Mouse (Mus musculus) midbrain, embryonic 11.5 days (tissue): Measurements from ENCODE around the gene Gm17428. TPM values are rescaled to one million over a fixed set of nuclear protein-coding genes. Genes with fewer than 3 reads are reported as not detected.

ENCODE experiments used
- ATAC-seq: fragments of 200-750 bp; cut with Nextera tagmentation; 2 replicates; pipeline ENCODE4 v1.8.0; 2017; ENCODE audit warnings: moderate TSS enrichment, moderate library complexity; ENCODE audit not compliant: low FRiP score
- DNase-seq: peaks from one replicate; pipeline ENCODE4 v3.0.0; 2015; ENCODE audit warnings: low spot score; ENCODE audit errors: missing footprints
- H3K27ac ChIP-seq: fragments of 300-500 bp; sonication (generic); 2 replicates; pipeline ENCODE4 v1.5.1; 2014; ENCODE audit warnings: low read depth, low read length
- H3K27me3 ChIP-seq: fragments of 300-500 bp; sonication (generic); 2 replicates; pipeline ENCODE4 v1.6.1; 2014; ENCODE audit warnings: mild to moderate bottlenecking, low read length, moderate library complexity, mixed read lengths; ENCODE audit not compliant: control insufficient read depth, insufficient read depth
- H3K36me3 ChIP-seq: fragments of 300-500 bp; sonication (generic); 2 replicates; pipeline ENCODE4 v1.6.1; 2014; ENCODE audit warnings: mild to moderate bottlenecking, low read length, moderate library complexity, mixed read lengths; ENCODE audit not compliant: control insufficient read depth, insufficient read depth
- H3K4me1 ChIP-seq: fragments of 300-500 bp; sonication (generic); 2 replicates; pipeline ENCODE4 v1.6.1; 2014; ENCODE audit warnings: low read length; ENCODE audit not compliant: control insufficient read depth, insufficient read depth
- H3K4me2 ChIP-seq: fragments of 300-500 bp; sonication (generic); 2 replicates; pipeline ENCODE4 v1.6.1; 2014; ENCODE audit warnings: mild to moderate bottlenecking, moderate library complexity
- H3K4me3 ChIP-seq: fragments of 300-500 bp; sonication (generic); 2 replicates; pipeline ENCODE4 v1.5.1; 2014; ENCODE audit warnings: low read depth, low read length
- H3K9ac ChIP-seq: fragments of 300-500 bp; sonication (generic); 2 replicates; pipeline ENCODE4 v1.6.1; 2014; ENCODE audit warnings: low read length
- H3K9me3 ChIP-seq: fragments of 300-500 bp; sonication (generic); 2 replicates; pipeline ENCODE4 v1.6.1; 2016; ENCODE audit warnings: low read length; ENCODE audit not compliant: control insufficient read depth
- WGBS: fragments of 180-500 bp; shearing (Covaris S2); extraction: QIAGEN DNeasy Blood & Tissue Kit; methylation state at CpG from one replicate; pipeline ENCODE4 v1.1.7; 2014; 5-methylcytosine and 5-hydroxymethylcytosine counted together
- polyA plus RNA-seq: library from polyadenylated mRNA; unstranded; fragments of >200 nt; fragmentation: Nextera tagmentation; extraction: Ambion mirVana; gene quantifications from 2 replicates; pipeline ENCODE4 v1.2.1, GENCODE M21; 2014

The Gm17428 gene
- polyA plus RNA-seq: not detected in 2 replicates

GRCm38 (mm10) chr14:54976633-54977032 is at the start of gene Gm17428:
Gene Gm17428, plus strand, starts transcription at chr14:54976933.
- ATAC-seq (no peak), DNase-seq (no peak)
- Histone ChIP-seq H3K4me1 (peaks cover 8% of the 10 kb centered on the region), H3K9ac (no peak within 1 kb of the TSS), H3K4me2 (no peak within 1 kb of the TSS), H3K27ac (no peak within 1 kb of the TSS), H3K36me3 (no peaks in the 10 kb centered on the region), H3K9me3 (no peaks in the 10 kb centered on the region), H3K4me3 (no peak within 1 kb of the TSS), H3K27me3 (no peaks in the 10 kb centered on the region)
- WGBS: 76% methylated on average over 1 of the region's 1 CpGs

- 11% methylated on average over 7 of the region's 7 CpGs for WGBS
- Histone ChIP-seq H3K9ac (peak overlapping the region; percentile 97), H3K4me2 (peak overlapping the region; percentile 95), H3K9me3 (no peaks in the 10 kb centered on the region), H3K27me3 (no peaks in the 10 kb centered on the region), H3K4me3 (peak overlapping the region; percentile 52), H3K27ac (peak overlapping the region; percentile 98), H3K4me1 (peaks cover 34% of the 10 kb centered on the region), H3K36me3 (no peaks in the 10 kb centered on the region)
- peak; percentile 91 for DNase-seq
- ATAC-seq: no peak
Measured at GRCm38 (mm10) chr14:54927296-54927695, 49.4 kb upstream of the Gm17428 start.

GRCm38 (mm10) chr14:54929801-54930200 is 46.9 kb upstream of the Gm17428 start:
- no peaks in the 10 kb centered on the region for H3K27me3 ChIP-seq
- ATAC-seq (no peak), DNase-seq (no peak)
- peaks cover 22% of the 10 kb centered on the region for H3K4me1 ChIP-seq
- H3K9ac ChIP-seq: no peak overlapping the region
- H3K9me3 ChIP-seq: no peaks in the 10 kb centered on the region
- H3K4me2 ChIP-seq: no peak overlapping the region
- no peak overlapping the region for H3K27ac ChIP-seq
- no peak overlapping the region for H3K4me3 ChIP-seq
- 85% methylated on average over 5 of the region's 5 CpGs for WGBS
- H3K36me3 ChIP-seq: no peaks in the 10 kb centered on the region

GRCm38 (mm10) chr14:54930431-54930830 is 46.3 kb upstream of the Gm17428 start:
- no peak overlapping the region for H3K4me2 ChIP-seq
- H3K9me3 ChIP-seq: no peaks in the 10 kb centered on the region
- H3K4me1 ChIP-seq: peaks cover 16% of the 10 kb centered on the region
- no peak overlapping the region for H3K4me3 ChIP-seq
- ATAC-seq (no peak), DNase-seq (no peak)
- no peak overlapping the region for H3K9ac ChIP-seq
- no peak overlapping the region for H3K27ac ChIP-seq
- 8% methylated on average over 2 of the region's 2 CpGs for whole genome bisulfite sequencing
- H3K27me3 ChIP-seq: no peaks in the 10 kb centered on the region
- no peaks in the 10 kb centered on the region for H3K36me3 ChIP-seq

DNA sequence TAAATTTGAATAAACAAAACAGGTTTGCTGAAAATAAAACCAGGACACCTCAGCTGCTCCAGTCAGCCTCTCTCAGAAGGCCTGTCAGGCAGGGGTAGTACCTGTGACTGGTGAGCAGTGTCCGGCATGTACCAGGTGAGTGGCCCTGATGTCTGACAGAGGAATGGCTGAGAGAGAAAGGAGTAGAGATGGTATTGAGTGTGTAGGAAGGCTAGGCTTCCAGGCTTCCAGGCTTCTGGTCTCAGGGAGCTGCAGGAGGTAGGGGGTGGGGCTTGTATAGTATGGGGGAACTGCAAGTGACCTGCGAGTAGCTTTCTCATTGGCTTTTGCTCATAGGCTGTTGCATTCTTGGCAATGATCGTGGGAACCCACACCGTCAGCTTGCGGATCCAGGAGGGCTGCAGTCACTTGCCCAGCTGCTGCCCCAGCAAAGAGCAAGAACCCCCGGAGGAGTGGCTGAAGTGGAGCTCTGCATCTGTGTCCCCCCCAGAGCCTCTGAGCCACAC is 44.0 kb upstream of the Gm17428 start, which contains the start of gene Il25:
Gene Il25, plus strand, starts transcription at position 51 of the 506 bp plus-strand sequence.
- no peak within 1 kb of the TSS for H3K9ac ChIP-seq
- no peak within 1 kb of the TSS for H3K4me3 ChIP-seq
- H3K27ac ChIP-seq: no peak within 1 kb of the TSS
- 40% methylated on average over 6 of the region's 6 CpGs for WGBS
- H3K36me3 ChIP-seq: no peaks in the 10 kb centered on the region
- H3K4me1 ChIP-seq: peaks cover under 1% of the 10 kb centered on the region; the same call in 1 of the 2 replicates
- H3K27me3 ChIP-seq: no peaks in the 10 kb centered on the region
- DNase-seq (no peak), ATAC-seq (no peak)
- no peaks in the 10 kb centered on the region for H3K9me3 ChIP-seq
- no peak within 1 kb of the TSS for H3K4me2 ChIP-seq

DNA sequence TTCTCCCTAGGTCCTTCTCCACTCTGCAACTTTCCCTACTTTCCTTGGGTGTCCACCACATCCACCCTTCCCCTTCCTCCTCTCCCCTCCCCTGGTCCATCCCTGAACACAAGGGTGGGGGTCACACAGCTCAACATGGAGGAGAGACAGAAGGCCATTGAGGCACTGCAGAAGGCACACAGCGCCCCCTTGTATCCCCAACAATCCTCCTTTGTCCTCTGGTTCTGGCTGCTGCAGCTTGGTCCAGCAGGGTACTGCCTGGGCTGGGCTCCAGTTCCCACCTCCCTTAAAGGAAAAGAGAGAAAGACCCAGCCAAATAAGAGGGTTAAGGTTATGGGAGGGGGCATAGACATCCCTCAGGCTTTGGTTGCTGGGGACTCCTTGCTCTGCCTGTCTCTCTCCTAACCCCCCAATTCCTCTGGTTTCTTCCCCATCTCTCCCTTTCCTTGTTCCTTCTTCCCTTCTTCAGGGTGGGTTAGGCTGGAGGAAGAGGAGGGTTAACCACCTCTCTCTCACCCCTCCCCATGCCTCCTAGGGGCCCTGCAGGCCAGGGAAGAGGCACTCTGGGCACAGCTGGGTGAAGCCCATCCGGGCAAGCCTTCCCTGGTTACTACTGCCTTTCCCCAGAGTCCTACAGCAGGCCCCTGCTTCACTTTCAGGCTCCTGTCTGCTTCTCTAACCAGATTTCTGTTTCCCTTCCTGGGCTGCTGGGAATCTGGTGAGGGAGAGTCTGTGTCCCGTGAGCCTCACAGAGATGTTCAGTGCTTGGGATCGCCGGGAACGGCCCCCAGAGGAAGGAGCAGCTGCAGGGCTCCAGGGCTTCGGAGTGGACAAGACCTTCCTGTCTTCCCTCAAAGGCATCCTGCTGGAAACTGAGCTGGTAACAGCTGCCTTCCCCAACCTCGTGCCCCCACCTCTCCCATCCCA is 40.6 kb upstream of the Gm17428 start, which contains the start of gene Cmtm5:
Gene Cmtm5, plus strand, starts transcription at position 358 of the 927 bp plus-strand sequence.
- no peak for DNase-seq
- H3K4me2 ChIP-seq: no peak within 1 kb of the TSS

GRCm38 (mm10) chr14:54936831-54937160 is 39.9 kb upstream of the Gm17428 start:
- H3K9me3 ChIP-seq: no peaks in the 10 kb centered on the region
- no peak for ATAC-seq
- no peaks in the 10 kb centered on the region; the same call in 1 of the 2 replicates for H3K4me1 ChIP-seq
- no peak overlapping the region for H3K27ac ChIP-seq
- H3K36me3 ChIP-seq: no peaks in the 10 kb centered on the region
- DNase-seq: no peak
- no peak overlapping the region for H3K4me3 ChIP-seq
- 64% methylated on average over 6 of the region's 6 CpGs for WGBS
- 0 out of 2 replicates have a peak overlapping the region, but pooled peaks have one; percentile 34 for H3K9ac ChIP-seq
- H3K4me2 ChIP-seq: no peak overlapping the region
- no peaks in the 10 kb centered on the region for H3K27me3 ChIP-seq

More for the DNA sequence above, 40.6 kb upstream of the Gm17428 start, which contains the start of gene Cmtm5:
- H3K4me1 ChIP-seq: no peaks in the 10 kb centered on the region; the same call in 1 of the 2 replicates
- H3K27me3 ChIP-seq: no peaks in the 10 kb centered on the region
- no peaks in the 10 kb centered on the region for H3K36me3 ChIP-seq
- WGBS: 50% methylated on average over 8 of the region's 8 CpGs
- ATAC-seq: 0 out of 2 replicates have a peak, but pooled peaks have one; percentile 7
- H3K9ac ChIP-seq: 0 out of 2 replicates have a peak within 1 kb of the TSS, but pooled peaks have one; percentile 34
- H3K4me3 ChIP-seq: no peak within 1 kb of the TSS
- no peak within 1 kb of the TSS for H3K27ac ChIP-seq
- no peaks in the 10 kb centered on the region for H3K9me3 ChIP-seq

- H3K27ac ChIP-seq: no peak overlapping the region
- no peaks in the 10 kb centered on the region for H3K27me3 ChIP-seq
- DNase-seq: no peak
- no peak for ATAC-seq
- no peak overlapping the region for H3K9ac ChIP-seq
- no peaks in the 10 kb centered on the region; the same call in 1 of the 2 replicates for H3K4me1 ChIP-seq
- H3K4me2 ChIP-seq: no peak overlapping the region
- no peaks in the 10 kb centered on the region for H3K9me3 ChIP-seq
- H3K36me3 ChIP-seq: no peaks in the 10 kb centered on the region
- H3K4me3 ChIP-seq: no peak overlapping the region
- WGBS: 90% methylated on average over 16 of the region's 16 CpGs
Measured at GRCm38 (mm10) chr14:54937361-54938182, 39.2 kb upstream of the Gm17428 start.
